Mouse (Mus musculus) forebrain, embryonic 16.5 days (tissue): ENCODE results near the gene Nop16. TPM values are rescaled to one million over a fixed set of nuclear protein-coding genes. Genes with fewer than 3 reads are reported as not detected.
A peak's percentile ranks its signal among the peaks of the same experiment; 100 is the strongest.

Experiments
- ATAC-seq: fragments of 200-750 bp; cut with Nextera tagmentation; 2 replicates; pipeline ENCODE4 v1.8.0; 2017; ENCODE audit warnings: mild to moderate bottlenecking, moderate library complexity
- H3K27ac ChIP-seq: fragments of 300-500 bp; sonication (generic); 2 replicates; pipeline ENCODE4 v1.5.1; 2014; ENCODE audit warnings: low read length, control low read depth
- H3K27me3 ChIP-seq: fragments of 300-500 bp; sonication (generic); replicated peaks from 2 replicates; pipeline ENCODE4 v1.6.1; 2014; ENCODE audit warnings: low read length; ENCODE audit not compliant: control insufficient read depth, insufficient read depth
- H3K36me3 ChIP-seq: fragments of 300-500 bp; sonication (generic); 2 replicates; pipeline ENCODE4 v1.6.1; 2014; ENCODE audit not compliant: control insufficient read depth, insufficient read depth
- H3K4me1 ChIP-seq: fragments of 300-500 bp; sonication (generic); replicated peaks from 2 replicates; pipeline ENCODE4 v1.6.1; 2014; ENCODE audit warnings: low read length; ENCODE audit not compliant: control insufficient read depth, insufficient read depth
- H3K4me2 ChIP-seq: fragments of 300-500 bp; sonication (generic); 2 replicates; pipeline ENCODE4 v1.6.1; 2014; ENCODE audit warnings: mild to moderate bottlenecking, low read length, control low read depth
- H3K4me3 ChIP-seq: fragments of 300-500 bp; sonication (generic); replicated peaks from 2 replicates; pipeline ENCODE4 v1.5.1; 2014; ENCODE audit warnings: mild to moderate bottlenecking, low read length, control low read depth
- H3K9ac ChIP-seq: fragments of 300-500 bp; sonication (generic); replicated peaks from 2 replicates; pipeline ENCODE4 v1.6.1; 2014; ENCODE audit warnings: low read depth, low read length, control low read depth
- H3K9me3 ChIP-seq: fragments of 300-500 bp; sonication (generic); 2 replicates; pipeline ENCODE4 v1.6.1; 2016; ENCODE audit warnings: low read length; ENCODE audit not compliant: control insufficient read depth
- WGBS: fragments of 180-500 bp; shearing (Covaris S2); extraction: QIAGEN DNeasy Blood & Tissue Kit; methylation state at CpG from one replicate; pipeline ENCODE4 v1.1.7; 2014; 5-methylcytosine and 5-hydroxymethylcytosine counted together
- polyA plus RNA-seq: library from polyadenylated mRNA; unstranded; fragments of >200 nt; fragmentation: Nextera tagmentation; extraction: Ambion mirVana; gene quantifications from 2 replicates; pipeline ENCODE4 v1.2.1, GENCODE M21; 2015

Gene Nop16
- polyA plus RNA-seq, 1 experiment from 2014 or later: 69.8 TPM

- Histone ChIP-seq H3K27ac (no peak overlapping the region), H3K27me3 (no peaks in the 10 kb centered on the region), H3K4me2 (no peak overlapping the region), H3K4me1 (peaks cover 3% of the 10 kb centered on the region), H3K36me3 (no peaks in the 10 kb centered on the region; the same call in none of the 2 replicates), H3K9ac (no peak overlapping the region), H3K4me3 (no peak overlapping the region), H3K9me3 (no peaks in the 10 kb centered on the region)
- no peak for ATAC-seq
These were observed 13.6 kb upstream of the Nop16 start for GRCm38 (mm10) chr13:54603501-54603900.

- no peaks in the 10 kb centered on the region; the same call in none of the 2 replicates for H3K36me3 ChIP-seq
- no peaks in the 10 kb centered on the region for H3K9me3 ChIP-seq
- 63% methylated on average over 3 of the region's 3 CpGs for WGBS
- no peaks in the 10 kb centered on the region for H3K27me3 ChIP-seq
- H3K4me2 ChIP-seq: no peak overlapping the region
- H3K27ac ChIP-seq: no peak overlapping the region
- no peak overlapping the region for H3K4me3 ChIP-seq
- ATAC-seq: no peak
- no peak overlapping the region for H3K9ac ChIP-seq
- H3K4me1 ChIP-seq: no peaks in the 10 kb centered on the region
These were observed 12.8 kb upstream of the Nop16 start for GRCm38 (mm10) chr13:54602639-54603111.

- no peak overlapping the region for H3K27ac ChIP-seq
These were observed 8.8 kb upstream of the Nop16 start for GRCm38 (mm10) chr13:54598622-54599143.

GRCm38 (mm10) chr13:54596870-54597269 is 7.0 kb upstream of the Nop16 start:
- no peak overlapping the region for H3K27ac ChIP-seq
- no peak overlapping the region for H3K9ac ChIP-seq
- H3K4me3 ChIP-seq: no peak overlapping the region
- H3K4me1 ChIP-seq: peaks cover 6% of the 10 kb centered on the region
- no peak overlapping the region for H3K4me2 ChIP-seq
- no peaks in the 10 kb centered on the region; the same call in 1 of the 2 replicates for H3K36me3 ChIP-seq
- no peaks in the 10 kb centered on the region for H3K9me3 ChIP-seq
- whole genome bisulfite sequencing: 68% methylated on average over 5 of the region's 5 CpGs
- ATAC-seq: no peak
- no peaks in the 10 kb centered on the region for H3K27me3 ChIP-seq

More at GRCm38 (mm10) chr13:54598622-54599143, 8.8 kb upstream of the Nop16 start:
- no peak overlapping the region for H3K4me3 ChIP-seq
- H3K27me3 ChIP-seq: no peaks in the 10 kb centered on the region
- no peak overlapping the region for H3K9ac ChIP-seq
- 0 out of 2 replicates have a peak, but pooled peaks cover 3% of the 10 kb centered on the region for H3K4me1 ChIP-seq
- H3K36me3 ChIP-seq: no peaks in the 10 kb centered on the region; the same call in 1 of the 2 replicates
- no peak overlapping the region for H3K4me2 ChIP-seq
- no peaks in the 10 kb centered on the region for H3K9me3 ChIP-seq
- 94% methylated on average over 12 of the region's 12 CpGs for WGBS
- ATAC-seq: no peak

GRCm38 (mm10) chr13:54596107-54596690 is 6.3 kb upstream of the Nop16 start:
- Histone ChIP-seq H3K27ac (no peak overlapping the region), H3K9me3 (no peaks in the 10 kb centered on the region), H3K4me1 (peaks cover 12% of the 10 kb centered on the region), H3K9ac (no peak overlapping the region), H3K27me3 (no peaks in the 10 kb centered on the region), H3K36me3 (no peaks in the 10 kb centered on the region), H3K4me2 (no peak overlapping the region), H3K4me3 (no peak overlapping the region)
- ATAC-seq: no peak
- WGBS: 76% methylated on average over 8 of the region's 8 CpGs

GRCm38 (mm10) chr13:54593617-54594016 is 3.7 kb upstream of the Nop16 start:
- ATAC-seq: no peak
- Histone ChIP-seq H3K27me3 (no peaks in the 10 kb centered on the region), H3K4me2 (no peak overlapping the region), H3K9ac (no peak overlapping the region), H3K36me3 (no peaks in the 10 kb centered on the region), H3K9me3 (no peaks in the 10 kb centered on the region), H3K4me1 (peaks cover 26% of the 10 kb centered on the region), H3K4me3 (no peak overlapping the region), H3K27ac (no peak overlapping the region)
- WGBS: 95% methylated on average over 11 of the region's 11 CpGs

- H3K9ac ChIP-seq: no peak overlapping the region
- no peak overlapping the region for H3K4me2 ChIP-seq
- H3K4me1 ChIP-seq: peaks cover 28% of the 10 kb centered on the region
- WGBS: 91% methylated on average over 8 of the region's 8 CpGs
- H3K27me3 ChIP-seq: no peaks in the 10 kb centered on the region
- H3K27ac ChIP-seq: no peak overlapping the region
- H3K9me3 ChIP-seq: no peaks in the 10 kb centered on the region
- no peak for ATAC-seq
- no peak overlapping the region for H3K4me3 ChIP-seq
- H3K36me3 ChIP-seq: no peaks in the 10 kb centered on the region
These were observed 2.0 kb upstream of the Nop16 start for GRCm38 (mm10) chr13:54591776-54592356.

- Histone ChIP-seq H3K4me2 (peak overlapping the region; percentile 76), H3K27ac (peak overlapping the region; percentile 90; the same call in 1 of the 2 replicates), H3K27me3 (no peaks in the 10 kb centered on the region), H3K9ac (peak overlapping the region; percentile 65), H3K4me1 (peaks cover 25% of the 10 kb centered on the region), H3K4me3 (peak overlapping the region; percentile 92), H3K36me3 (peaks cover 2% of the 10 kb centered on the region; the same call in 1 of the 2 replicates), H3K9me3 (no peaks in the 10 kb centered on the region)
- WGBS: 1% methylated on average over 24 of the region's 24 CpGs
- ATAC-seq: peak; percentile 16
These were observed 385 bp downstream of the Nop16 start for GRCm38 (mm10) chr13:54589414-54589995.

GRCm38 (mm10) chr13:54585831-54586230 is 4.1 kb downstream of the Nop16 start:
- no peak overlapping the region for H3K9ac ChIP-seq
- ATAC-seq: no peak
- H3K4me3 ChIP-seq: no peak overlapping the region
- peaks cover 10% of the 10 kb centered on the region for H3K36me3 ChIP-seq
- H3K4me2 ChIP-seq: no peak overlapping the region
- H3K27me3 ChIP-seq: no peaks in the 10 kb centered on the region
- peaks cover 15% of the 10 kb centered on the region for H3K4me1 ChIP-seq
- H3K27ac ChIP-seq: no peak overlapping the region
- H3K9me3 ChIP-seq: no peaks in the 10 kb centered on the region
- WGBS: 91% methylated on average over 11 of the region's 11 CpGs
